Mouse (Mus musculus) thymus, postnatal 14 days (tissue): ENCODE results near the gene Eif3m.
"Not testable (repeated sequence)": the region's sequence is repeated elsewhere in the genome, so short reads cannot be mapped to it uniquely, and the experiment has no call there.

ENCODE experiments used
- DNase-seq: peaks from one replicate; pipeline ENCODE4 v3.0.0; 2021

Gene Eif3m

GRCm38 (mm10) chr2:105016967-105017287 is at the start of gene Eif3m:
Gene Eif3m (minus strand): TSS chr2:105017080.
- peak; percentile 97 for DNase-seq

GRCm38 (mm10) chr2:105062741-105063372 is 46.0 kb upstream of the Eif3m start:
- DNase-seq = no peak

DNA sequence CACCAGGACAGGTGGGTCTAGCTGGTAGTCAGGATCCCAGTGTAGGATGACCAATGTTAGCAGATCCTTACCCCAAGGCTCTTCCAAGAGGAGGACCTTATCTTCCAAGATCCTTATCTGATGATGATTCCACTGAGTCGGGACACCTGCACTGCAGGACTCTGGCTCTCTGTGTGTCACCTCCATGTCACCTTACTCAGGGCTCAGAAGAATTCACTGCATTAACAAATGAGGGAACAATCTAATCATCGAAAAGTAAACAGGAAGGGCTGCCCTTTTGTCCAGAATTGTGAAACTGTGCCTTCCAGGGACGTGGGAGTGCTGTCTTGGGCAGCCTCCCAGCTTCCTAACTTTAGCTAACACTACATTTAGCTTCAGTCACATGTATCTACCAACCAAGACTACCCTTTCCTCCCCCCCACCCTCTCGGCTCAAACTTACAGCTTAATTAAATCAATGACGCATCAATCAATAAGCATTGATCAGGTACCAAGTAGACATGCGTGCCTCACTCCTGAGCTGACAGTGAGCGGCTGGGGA is 41.8 kb upstream of the Eif3m start:
- DNase-seq = no peak

DNA sequence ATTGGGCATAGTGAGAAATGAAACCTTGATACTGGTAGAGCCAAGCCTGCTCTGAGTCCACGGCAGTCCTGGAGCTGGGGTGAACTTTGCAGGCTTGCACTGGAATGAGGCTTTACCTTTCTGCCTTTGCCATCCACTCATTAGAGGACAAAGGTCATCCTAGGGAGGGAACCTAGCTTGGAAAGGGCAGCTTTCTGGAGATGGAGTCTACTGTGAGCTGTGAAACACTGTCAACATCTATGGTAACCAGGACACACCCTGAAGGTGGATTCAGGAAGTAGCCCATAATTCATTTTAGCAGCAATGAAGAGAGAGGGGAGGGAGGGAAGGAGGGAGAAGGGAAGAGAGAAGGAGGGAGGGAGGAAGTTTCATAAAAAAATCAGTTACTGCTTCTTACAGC is 38.6 kb upstream of the Eif3m start:
- DNase-seq = no peak

DNA sequence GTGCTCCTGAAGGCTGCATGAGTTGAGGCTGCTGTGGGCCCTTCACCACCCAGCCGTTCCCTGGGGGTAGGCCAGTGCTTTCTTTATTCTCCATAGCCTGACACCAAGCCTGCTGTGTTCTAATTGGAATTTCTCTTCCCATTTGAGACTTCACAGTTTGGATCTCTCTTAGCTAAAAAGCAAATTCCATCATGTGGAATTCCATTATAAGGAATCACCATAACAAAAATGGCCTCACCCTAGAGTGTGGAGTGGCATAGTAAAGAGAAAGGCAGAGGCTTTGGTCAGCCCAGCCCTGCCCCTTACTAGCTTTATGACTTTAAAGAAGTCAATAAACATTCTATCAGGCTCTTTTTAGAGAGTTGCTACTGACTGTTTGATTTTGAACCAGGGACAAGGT is 31.4 kb upstream of the Eif3m start:
- DNase-seq = no peak

DNA sequence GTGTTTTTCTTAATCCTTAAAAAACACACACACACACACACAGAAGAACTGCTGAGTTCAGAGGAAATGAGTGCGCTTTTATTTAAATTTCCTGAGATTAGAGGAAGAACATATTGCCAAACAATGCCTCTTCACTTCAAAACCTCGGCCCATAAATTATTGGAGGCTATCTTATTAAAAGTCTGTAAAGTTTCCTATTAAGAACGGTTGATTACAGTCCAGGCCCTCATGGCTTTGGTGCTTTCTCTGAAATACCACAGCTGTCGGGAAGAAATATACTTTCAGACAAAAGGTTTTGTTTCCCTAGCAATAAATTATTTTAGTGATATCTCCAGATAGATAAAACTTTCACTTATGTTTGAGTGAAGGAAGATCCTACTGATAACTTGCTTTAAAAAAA is 26.3 kb upstream of the Eif3m start:
- no peak for DNase-seq

DNA sequence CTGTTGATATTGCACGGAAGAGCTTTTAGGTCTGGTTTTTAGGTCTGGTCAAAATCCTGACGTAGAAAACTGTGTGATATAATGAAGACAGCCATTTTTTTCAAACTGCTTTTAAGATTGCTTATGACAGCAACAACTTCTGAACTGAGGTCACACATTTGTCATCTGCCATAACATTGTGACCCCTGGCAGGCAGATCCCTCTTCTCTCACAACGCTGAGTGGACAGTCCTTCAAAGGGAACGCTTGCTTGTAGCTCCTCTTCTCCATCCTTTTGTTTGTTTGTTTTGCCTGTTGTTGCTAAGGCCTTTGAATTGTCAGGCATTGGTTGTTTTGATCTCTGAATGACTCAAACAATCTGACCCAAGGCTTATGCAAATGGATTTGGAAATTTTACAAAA is 24.0 kb upstream of the Eif3m start:
- DNase-seq = no peak

GRCm38 (mm10) chr2:105038879-105039278 is 22.0 kb upstream of the Eif3m start:
- no peak for DNase-seq

DNA sequence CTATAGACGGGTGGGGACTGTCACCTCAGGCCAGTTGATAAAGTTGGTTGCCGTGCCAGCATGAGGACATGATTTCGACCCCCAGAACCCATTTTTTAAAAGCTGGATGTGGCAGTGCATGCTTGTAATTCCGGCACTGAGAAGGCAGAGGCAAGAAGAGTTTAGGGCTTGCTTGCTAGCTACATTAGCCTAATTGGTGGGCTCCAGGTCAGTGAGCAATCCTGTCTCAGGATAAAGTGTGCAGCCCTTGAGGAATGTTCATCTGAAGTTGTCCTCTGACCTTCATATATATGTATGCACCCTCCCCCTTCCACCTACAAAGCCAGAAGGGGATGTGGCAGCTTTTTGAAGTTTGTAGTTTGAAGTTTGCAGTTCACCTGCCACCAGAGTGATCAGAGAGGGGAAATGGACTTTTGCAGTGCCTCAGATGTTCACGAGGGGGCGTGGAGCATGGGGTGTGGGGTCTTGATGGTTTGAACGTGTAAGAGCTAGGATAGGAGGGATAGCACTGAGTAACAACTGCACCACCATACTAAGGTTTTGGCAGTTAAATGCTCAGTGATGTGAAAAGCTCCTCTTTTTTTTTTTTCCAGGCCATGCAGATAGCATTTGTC is 21.2 kb upstream of the Eif3m start:
- DNase-seq = peak; percentile 60

GRCm38 (mm10) chr2:105036401-105037070 is 19.7 kb upstream of the Eif3m start:
- no peak for DNase-seq

- DNase-seq = no peak
These were observed 19.1 kb upstream of the Eif3m start for GRCm38 (mm10) chr2:105035985-105036384.

DNA sequence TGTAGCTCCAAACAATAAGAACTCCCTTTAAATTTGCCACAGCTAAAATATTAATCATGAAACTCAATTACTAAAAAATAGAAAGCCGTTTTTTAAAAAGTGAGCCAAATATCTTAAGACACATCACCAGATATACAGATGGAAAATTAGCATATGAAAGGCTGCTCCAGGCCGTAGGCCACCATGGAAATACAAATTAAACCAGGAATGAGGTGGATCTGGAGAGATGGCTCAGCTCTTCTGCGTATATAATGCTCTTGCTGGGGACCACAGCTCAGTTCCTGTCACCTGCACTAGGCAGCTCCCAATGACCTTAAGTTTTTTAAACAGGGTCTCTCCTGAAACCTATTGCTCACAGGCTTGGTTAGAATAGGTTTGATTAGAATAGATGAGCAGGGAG is 17.2 kb upstream of the Eif3m start:
- DNase-seq = no peak

DNA sequence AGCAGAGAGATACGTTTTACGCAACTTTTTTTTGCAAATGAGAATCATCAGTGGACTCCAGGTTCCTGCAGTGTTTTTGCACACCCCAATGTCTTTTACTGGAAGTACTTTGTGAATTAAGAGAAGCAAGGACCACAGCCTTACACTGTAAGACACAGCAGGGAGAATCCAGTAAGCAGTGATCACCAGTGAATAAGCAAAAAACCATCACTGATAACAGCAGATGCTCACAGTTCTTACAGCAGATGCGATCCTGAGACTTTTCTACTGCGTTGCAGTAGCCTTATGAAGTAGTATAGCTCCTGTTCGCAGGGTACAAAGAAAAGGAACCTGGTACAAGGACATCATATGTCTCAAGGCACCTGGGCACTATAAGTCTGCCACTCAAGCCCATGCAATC is 13.6 kb upstream of the Eif3m start:
- no peak for DNase-seq

- DNase-seq = no peak
These were observed 11.9 kb upstream of the Eif3m start for GRCm38 (mm10) chr2:105028806-105029205.

DNA sequence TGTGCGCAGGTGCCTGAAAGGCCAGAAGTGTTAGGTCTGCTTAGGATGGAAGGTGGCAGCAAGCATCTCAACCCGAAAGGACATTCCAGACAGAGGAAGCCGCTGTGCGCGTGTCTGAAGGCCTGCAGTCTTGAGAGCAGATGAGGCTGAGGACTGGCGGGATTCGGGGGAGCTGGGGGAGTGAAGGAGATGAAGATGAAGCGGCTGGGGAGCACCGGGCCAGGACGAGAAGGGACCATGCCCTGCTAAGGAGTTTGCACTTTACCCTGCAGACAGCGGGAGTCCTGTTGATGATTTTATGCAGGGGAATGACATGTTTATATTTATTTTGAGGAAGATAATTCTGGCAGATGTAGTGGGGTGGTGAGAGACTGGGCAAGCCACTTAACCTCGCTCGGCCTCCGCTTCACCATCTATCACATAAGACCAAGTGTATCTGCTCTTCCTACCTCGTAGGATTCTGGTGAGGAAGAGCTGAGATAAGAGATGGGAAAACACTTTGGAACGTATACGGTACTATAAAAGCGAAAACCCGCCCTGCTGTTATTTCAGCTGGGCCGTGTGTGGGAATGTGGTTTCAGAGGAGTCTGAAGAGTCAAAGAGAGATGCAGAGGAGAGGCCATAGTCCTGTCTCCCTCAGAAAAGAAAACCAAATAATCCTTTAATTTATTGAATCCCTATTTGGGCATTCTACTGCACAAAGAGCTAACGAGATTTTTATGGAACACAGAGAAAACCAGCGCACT is 10.2 kb upstream of the Eif3m start:
- DNase-seq = no peak

DNA sequence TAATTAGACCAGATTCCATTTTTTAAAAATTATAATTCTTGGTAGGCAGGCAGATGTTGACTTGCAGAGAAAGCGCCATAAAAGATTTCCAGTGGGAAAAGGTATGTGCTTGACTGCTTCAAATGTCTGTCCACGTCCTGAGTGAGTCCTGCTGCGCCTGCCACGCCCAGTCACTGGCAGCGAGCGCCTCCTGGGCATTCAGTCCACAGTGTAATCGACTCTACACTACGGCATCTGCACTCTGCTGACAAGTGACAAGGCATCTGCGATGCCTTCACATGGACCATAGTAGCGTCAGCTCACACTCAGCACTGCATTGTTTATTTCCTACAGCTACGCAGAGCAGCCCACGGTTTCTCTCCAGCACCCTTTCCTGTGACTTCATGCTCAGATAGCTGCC is 8.7 kb upstream of the Eif3m start:
- DNase-seq = not testable (repeated sequence)

DNA sequence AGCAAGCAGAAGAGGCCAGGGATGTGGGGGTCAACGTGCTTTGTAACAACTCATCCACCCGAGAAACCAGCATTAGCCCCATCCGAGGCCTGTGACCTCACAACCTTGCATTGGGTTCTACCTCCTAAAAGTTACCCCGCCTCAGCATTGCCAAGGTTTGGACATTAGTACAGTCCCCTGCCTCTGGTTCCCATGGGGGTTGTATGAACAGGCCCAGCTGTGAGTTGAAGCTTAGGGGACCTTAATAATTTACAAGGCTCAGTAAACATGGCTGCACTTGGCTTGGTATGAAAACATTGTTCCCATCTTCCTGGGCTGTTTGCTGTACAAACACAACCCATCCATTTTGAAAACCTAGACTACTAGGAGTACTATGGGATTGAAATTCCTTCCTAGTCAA is 6.9 kb upstream of the Eif3m start:
- DNase-seq = no peak

DNA sequence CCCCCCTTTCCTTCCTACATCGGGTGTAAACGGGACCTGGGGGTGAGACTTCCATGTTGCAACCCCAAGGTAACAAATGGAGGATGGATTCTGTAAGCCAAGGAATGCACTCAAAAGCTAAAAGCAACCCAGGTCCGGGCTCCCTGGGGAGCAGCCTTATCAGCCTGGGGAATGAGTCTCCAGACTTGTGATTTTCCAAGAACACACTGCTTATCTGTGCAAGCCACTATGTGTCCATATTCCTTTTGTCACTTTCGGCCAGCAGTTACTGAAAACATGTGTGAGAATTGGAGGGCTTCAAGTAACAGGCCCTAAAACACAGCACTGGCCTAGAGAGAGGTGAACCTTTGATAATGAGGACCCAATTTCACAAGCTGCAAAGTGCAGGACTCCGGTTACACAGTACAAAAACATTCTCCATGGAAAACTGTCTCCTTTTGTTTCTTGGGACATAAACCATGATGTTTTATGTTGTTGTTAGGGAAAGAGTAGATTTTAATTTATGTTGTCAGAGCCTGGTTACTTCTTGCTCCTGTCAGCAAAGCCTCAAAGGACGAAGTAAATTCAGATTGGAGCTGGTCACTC is 6.2 kb upstream of the Eif3m start:
- DNase-seq = no peak

- peak; percentile 63 for DNase-seq
These were observed 5.0 kb upstream of the Eif3m start for GRCm38 (mm10) chr2:105021836-105022235.

DNA sequence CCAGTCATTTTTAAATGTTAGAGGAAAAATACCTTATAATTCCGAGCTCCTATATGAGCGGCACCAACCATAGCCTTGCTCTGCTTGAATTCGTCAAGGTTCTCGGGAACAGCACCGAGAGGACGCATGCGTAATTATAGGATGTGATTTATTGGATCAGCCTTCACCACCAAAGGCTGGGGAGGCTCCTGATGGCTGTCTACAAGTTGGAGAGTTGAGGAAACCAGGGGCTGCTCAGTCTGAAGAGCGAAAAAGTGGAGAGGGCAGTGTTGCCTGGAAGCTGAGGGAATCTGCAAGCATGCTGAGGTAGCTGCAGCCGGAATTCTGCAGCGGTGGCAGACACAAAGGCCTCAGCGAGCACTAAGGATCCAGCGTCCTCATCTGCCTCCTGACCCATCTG is 4.4 kb upstream of the Eif3m start:
- no peak for DNase-seq

DNA sequence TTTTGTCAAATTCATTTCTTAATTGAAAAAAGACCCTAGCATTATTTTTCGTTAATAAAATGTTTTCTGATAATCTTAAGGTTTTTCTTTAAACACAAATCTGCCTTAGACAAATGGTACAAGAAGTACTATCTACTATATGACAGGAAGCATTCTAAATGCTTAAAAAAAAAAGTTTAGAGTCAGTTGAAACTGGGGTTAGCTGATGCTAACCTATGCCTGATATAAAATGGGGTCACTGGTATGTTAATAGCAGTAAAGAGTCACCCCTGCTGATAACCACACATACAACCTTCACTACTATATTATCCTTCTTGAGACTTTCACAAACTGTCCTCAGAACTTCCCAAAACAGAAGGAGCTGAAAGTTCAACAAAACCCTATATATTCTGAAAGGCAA is 2.6 kb upstream of the Eif3m start:
- no peak for DNase-seq

- no peak for DNase-seq
These were observed 922 bp upstream of the Eif3m start for GRCm38 (mm10) chr2:105017802-105018201.
